Mouse (Mus musculus) stomach, embryonic 16.5 days (tissue): ENCODE results near the gene Pga5. TPM values are rescaled to one million over a fixed set of nuclear protein-coding genes. Genes with fewer than 3 reads are reported as not detected.

Experiments
- ATAC-seq: fragments of 200-750 bp; cut with Nextera tagmentation; 2 replicates; pipeline ENCODE4 v1.8.0; 2017; ENCODE audit warnings: moderate number of reproducible peaks, moderate TSS enrichment; ENCODE audit not compliant: insufficient read depth, low FRiP score
- H3K27ac ChIP-seq: fragments of 300-500 bp; sonication (generic); 2 replicates; pipeline ENCODE4 v1.5.1; 2014; ENCODE audit warnings: low read length
- H3K27me3 ChIP-seq: fragments of 300-500 bp; sonication (generic); 2 replicates; pipeline ENCODE4 v1.6.1; 2014; ENCODE audit warnings: low read length, control low read depth, mixed read lengths; ENCODE audit not compliant: control insufficient read depth, insufficient read depth
- H3K36me3 ChIP-seq: fragments of 300-500 bp; sonication (generic); 2 replicates; pipeline ENCODE4 v1.6.1; 2014; ENCODE audit warnings: low read length; ENCODE audit not compliant: control insufficient read depth, insufficient read depth
- H3K4me1 ChIP-seq: fragments of 300-500 bp; sonication (generic); 2 replicates; pipeline ENCODE4 v1.6.1; 2014; ENCODE audit warnings: low read length, control low read depth, mixed read lengths; ENCODE audit not compliant: control insufficient read depth, insufficient read depth
- H3K4me2 ChIP-seq: fragments of 300-500 bp; sonication (generic); 2 replicates; pipeline ENCODE4 v1.6.1; 2014; ENCODE audit warnings: low read depth, low read length, mixed read lengths
- H3K4me3 ChIP-seq: fragments of 300-500 bp; sonication (generic); replicated peaks from 2 replicates; pipeline ENCODE4 v1.5.1; 2014; ENCODE audit warnings: mild to moderate bottlenecking, low read length
- H3K9ac ChIP-seq: fragments of 300-500 bp; sonication (generic); 2 replicates; pipeline ENCODE4 v1.6.1; 2014; ENCODE audit warnings: low read length
- H3K9me3 ChIP-seq: fragments of 300-500 bp; sonication (generic); replicated peaks from 2 replicates; pipeline ENCODE4 v1.6.1; 2016; ENCODE audit warnings: low read length, control low read depth; ENCODE audit not compliant: control insufficient read depth
- WGBS: fragments of 180-500 bp; shearing (Covaris S2); extraction: QIAGEN DNeasy Blood & Tissue Kit; methylation state at CpG from one replicate; pipeline ENCODE4 v1.1.7; 2014; 5-methylcytosine and 5-hydroxymethylcytosine counted together
- polyA plus RNA-seq: library from polyadenylated mRNA; unstranded; fragments of >200 nt; fragmentation: Nextera tagmentation; extraction: Ambion mirVana; gene quantifications from 2 replicates; pipeline ENCODE4 v1.2.1, GENCODE M21; 2015

The Pga5 gene
- polyA plus RNA-seq, 1 experiment from 2014 or later, result 139 TPM

- peaks cover 18% of the 10 kb centered on the region for H3K4me1 ChIP-seq
- H3K9me3 ChIP-seq, result no peaks in the 10 kb centered on the region
- H3K27me3 ChIP-seq, result no peaks in the 10 kb centered on the region
- no peak overlapping the region for H3K9ac ChIP-seq
- no peak overlapping the region for H3K4me3 ChIP-seq
- H3K27ac ChIP-seq, result peak overlapping the region; percentile 43; the same call in 1 of the 2 replicates
- no peaks in the 10 kb centered on the region for H3K36me3 ChIP-seq
- 55% methylated on average over 2 of the region's 2 CpGs for WGBS
- ATAC-seq, result peak; percentile 67
- no peak overlapping the region for H3K4me2 ChIP-seq
Measured at GRCm38 (mm10) chr19:10685727-10686126, 7.9 kb upstream of the Pga5 start.

- Histone ChIP-seq H3K4me1 (peaks cover 13% of the 10 kb centered on the region), H3K4me3 (no peak overlapping the region), H3K36me3 (no peaks in the 10 kb centered on the region), H3K9me3 (no peaks in the 10 kb centered on the region), H3K9ac (no peak overlapping the region), H3K27me3 (no peaks in the 10 kb centered on the region), H3K4me2 (no peak overlapping the region), H3K27ac (no peak overlapping the region)
- WGBS, result 92% methylated on average over 9 of the region's 9 CpGs
- ATAC-seq, result no peak
Measured at GRCm38 (mm10) chr19:10685081-10685480, 7.2 kb upstream of the Pga5 start.

GRCm38 (mm10) chr19:10681571-10681970 is 3.7 kb upstream of the Pga5 start:
- ATAC-seq, result no peak
- H3K27ac ChIP-seq, result no peak overlapping the region
- no peaks in the 10 kb centered on the region for H3K36me3 ChIP-seq
- no peaks in the 10 kb centered on the region for H3K4me1 ChIP-seq
- no peak overlapping the region for H3K9ac ChIP-seq
- no peak overlapping the region for H3K4me2 ChIP-seq
- no peaks in the 10 kb centered on the region for H3K9me3 ChIP-seq
- no peaks in the 10 kb centered on the region for H3K27me3 ChIP-seq
- 51% methylated on average over 4 of the region's 4 CpGs for WGBS
- no peak overlapping the region for H3K4me3 ChIP-seq

GRCm38 (mm10) chr19:10678772-10679067 is 849 bp upstream of the Pga5 start:
- WGBS, result 68% methylated on average over 1 of the region's 1 CpGs
- Histone ChIP-seq H3K9ac (no peak overlapping the region), H3K36me3 (no peaks in the 10 kb centered on the region), H3K9me3 (no peaks in the 10 kb centered on the region), H3K4me2 (no peak overlapping the region), H3K4me3 (no peak overlapping the region), H3K4me1 (no peaks in the 10 kb centered on the region), H3K27ac (peak overlapping the region; percentile 11; the same call in 1 of the 2 replicates), H3K27me3 (no peaks in the 10 kb centered on the region)
- ATAC-seq, result no peak

GRCm38 (mm10) chr19:10676656-10677055 is 1.2 kb downstream of the Pga5 start:
- WGBS, result 85% methylated on average over 16 of the region's 16 CpGs
- Histone ChIP-seq H3K27ac (no peak overlapping the region), H3K27me3 (no peaks in the 10 kb centered on the region), H3K9ac (no peak overlapping the region), H3K36me3 (no peaks in the 10 kb centered on the region), H3K9me3 (no peaks in the 10 kb centered on the region), H3K4me2 (no peak overlapping the region), H3K4me1 (0 out of 2 replicates have a peak, but pooled peaks cover 5% of the 10 kb centered on the region), H3K4me3 (no peak overlapping the region)
- ATAC-seq, result no peak

GRCm38 (mm10) chr19:10673275-10673674 is 4.6 kb downstream of the Pga5 start:
- 0 out of 2 replicates have a peak, but pooled peaks cover 6% of the 10 kb centered on the region for H3K4me1 ChIP-seq
- 48% methylated on average over 1 of the region's 1 CpGs for WGBS

GRCm38 (mm10) chr19:10671854-10672417 is 5.9 kb downstream of the Pga5 start:
- H3K27ac ChIP-seq, result no peak overlapping the region
- WGBS, result 53% methylated on average over 9 of the region's 9 CpGs
- peak; percentile 11; the same call in 1 of the 2 replicates for ATAC-seq

More at GRCm38 (mm10) chr19:10673275-10673674, 4.6 kb downstream of the Pga5 start:
- Histone ChIP-seq H3K27me3 (no peaks in the 10 kb centered on the region), H3K36me3 (no peaks in the 10 kb centered on the region), H3K9me3 (no peaks in the 10 kb centered on the region), H3K4me3 (no peak overlapping the region), H3K9ac (no peak overlapping the region), H3K27ac (no peak overlapping the region), H3K4me2 (no peak overlapping the region)
- no peak for ATAC-seq

GRCm38 (mm10) chr19:10671319-10671718 is 6.6 kb downstream of the Pga5 start:
- no peaks in the 10 kb centered on the region for H3K9me3 ChIP-seq
- H3K4me2 ChIP-seq, result no peak overlapping the region
- 0 out of 2 replicates have a peak, but pooled peaks cover 6% of the 10 kb centered on the region for H3K4me1 ChIP-seq
- H3K27me3 ChIP-seq, result no peaks in the 10 kb centered on the region
- H3K27ac ChIP-seq, result no peak overlapping the region
- no peaks in the 10 kb centered on the region for H3K36me3 ChIP-seq
- no peak; the same call in 1 of the 2 replicates for ATAC-seq
- no peak overlapping the region for H3K9ac ChIP-seq
- H3K4me3 ChIP-seq, result no peak overlapping the region
- 81% methylated on average over 4 of the region's 4 CpGs for WGBS

More at GRCm38 (mm10) chr19:10671854-10672417, 5.9 kb downstream of the Pga5 start:
- Histone ChIP-seq H3K9ac (no peak overlapping the region), H3K36me3 (no peaks in the 10 kb centered on the region), H3K4me3 (no peak overlapping the region), H3K4me1 (0 out of 2 replicates have a peak, but pooled peaks cover 6% of the 10 kb centered on the region), H3K9me3 (no peaks in the 10 kb centered on the region), H3K4me2 (no peak overlapping the region), H3K27me3 (no peaks in the 10 kb centered on the region)

GRCm38 (mm10) chr19:10665499-10665898 is 12.4 kb downstream of the Pga5 start:
- 11% methylated on average over 2 of the region's 2 CpGs for WGBS
- H3K4me3 ChIP-seq, result no peak overlapping the region

More at GRCm38 (mm10) chr19:10665499-10665898, 12.4 kb downstream of the Pga5 start:
- no peak overlapping the region for H3K4me2 ChIP-seq
- ATAC-seq, result peak; percentile 71; the same call in 1 of the 2 replicates
- H3K9ac ChIP-seq, result no peak overlapping the region
- H3K27me3 ChIP-seq, result no peaks in the 10 kb centered on the region
- H3K36me3 ChIP-seq, result no peaks in the 10 kb centered on the region
- H3K4me1 ChIP-seq, result no peaks in the 10 kb centered on the region
- no peaks in the 10 kb centered on the region for H3K9me3 ChIP-seq
- H3K27ac ChIP-seq, result no peak overlapping the region
